Mouse (Mus musculus) thymus, adult 2 months (tissue): ENCODE measurements around the gene Eipr1.

Source experiments
- CTCF ChIP-seq: fragments of 200-500 bp; IDR thresholded peaks from 2 replicates; pipeline ENCODE4 v1.5.1; 2012; ENCODE audit warnings: mild to moderate bottlenecking, control low read depth, low read length, moderate library complexity, borderline replicate concordance; ENCODE audit not compliant: control insufficient read depth, poor library complexity, insufficient read depth; ENCODE audit errors: extremely low read depth
- POLR2A ChIP-seq: fragments of 200-500 bp; IDR thresholded peaks from 2 replicates; pipeline ENCODE4 v1.6.1; 2012; ENCODE audit warnings: mild to moderate bottlenecking, low read length, control low read depth, moderate library complexity; ENCODE audit not compliant: control insufficient read depth, poor library complexity, insufficient read depth; ENCODE audit errors: extremely low read depth

DNA sequence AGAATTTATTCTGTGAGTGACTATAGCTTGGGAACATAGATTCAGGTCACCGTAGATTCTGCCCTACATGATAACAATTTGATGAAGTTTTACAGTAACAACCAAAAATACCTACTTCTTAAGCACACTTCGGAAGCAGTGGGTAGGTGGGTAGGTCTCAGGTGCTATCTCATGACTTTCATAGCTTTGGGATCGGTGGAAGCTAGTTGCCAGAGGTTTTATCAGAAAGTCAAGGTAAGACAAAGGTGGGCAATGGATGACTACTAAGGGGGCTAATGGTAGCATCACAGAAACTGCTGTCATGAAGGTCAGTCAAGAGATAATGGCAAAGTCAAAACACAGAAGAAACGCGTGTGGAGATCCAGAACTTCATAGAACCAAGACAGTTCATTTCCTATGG lies 727 bp upstream of the Eipr1 start:
- TF ChIP-seq POLR2A (no peak), CTCF (no peak)
